ENCODE assay signal across 29 mouse cellular contexts in genomic region chr19:43663471-43663870, GRCm38 (mm10). TPM values are rescaled to one million over a fixed set of nuclear protein-coding genes. Genes with fewer than 3 reads are reported as not detected.
A peak's percentile ranks its signal among the peaks of the same experiment; 100 is the strongest.
DNase-seq lines count a peak whose midpoint lies in the region; ATAC-seq lines count a peak whose summit lies in the region.
"Had no signal": no experiment of that assay in that cellular context is flagged by ENCODE, and none has a peak within 500 bp of the region (broad histone marks: within the 10 kb centered on the region; RNA-seq: fewer than 3 reads in every experiment).

No protein-coding gene starts in this region.

- WGBS in embryonic facial prominence, embryonic 14.5 days, result 77% methylated on average over 8 of the region's 8 CpGs
- 86% methylated on average over 8 of the region's 8 CpGs for WGBS in embryonic facial prominence, embryonic 10.5 days
- 68% methylated on average over 8 of the region's 8 CpGs for WGBS in embryonic facial prominence, embryonic 15.5 days

- no peak overlapping the region for H3K27ac ChIP-seq in embryonic facial prominence, embryonic 14.5 days (replicated peaks; ENCODE audit: low read depth, low read length)
- no peak overlapping the region for H3K27ac ChIP-seq in embryonic facial prominence, embryonic 10.5 days (replicated peaks)
- peak overlapping the region; percentile 44; the same call in 1 of the 2 replicates for H3K27ac ChIP-seq in embryonic facial prominence, embryonic 15.5 days (replicated peaks)
- H3K27ac ChIP-seq: forebrain, embryonic 10.5 days; forebrain, embryonic 12.5 days had no signal

- ATAC-seq in embryonic facial prominence, embryonic 14.5 days (ENCODE audit: low read depth), result no peak
- ATAC-seq in embryonic facial prominence, embryonic 15.5 days (ENCODE audit: insufficient number of reproducible peaks, low FRiP score, low TSS enrichment, low read depth), result no peak
- ATAC-seq: activated CD4-positive, CD25-positive, alpha-beta regulatory T cell, adult 4 months; CD4-positive, CD25-positive, alpha-beta regulatory T cell, adult 4 months; forebrain, embryonic 14.5 days; forebrain, embryonic 16.5 days; Patski had no signal

- H3K36me3 ChIP-seq in embryonic facial prominence, embryonic 14.5 days (ENCODE audit: control insufficient read depth, insufficient read depth, low read length), result peaks cover 23% of the 10 kb centered on the region
- peaks cover 26% of the 10 kb centered on the region for H3K36me3 ChIP-seq in embryonic facial prominence, embryonic 10.5 days (replicated peaks)
- peaks cover 21% of the 10 kb centered on the region for H3K36me3 ChIP-seq in embryonic facial prominence, embryonic 15.5 days

- H3K9me3 ChIP-seq in embryonic facial prominence, embryonic 14.5 days (ENCODE audit: control insufficient read depth, low read length), result no peaks in the 10 kb centered on the region
- no peaks in the 10 kb centered on the region for H3K9me3 ChIP-seq in embryonic facial prominence, embryonic 10.5 days
- H3K9me3 ChIP-seq in embryonic facial prominence, embryonic 15.5 days (replicated peaks), result no peaks in the 10 kb centered on the region
- H3K9me3 ChIP-seq: embryonic facial prominence, embryonic 13.5 days; forebrain, embryonic 10.5 days; forebrain, embryonic 12.5 days; G1E had no signal

- no peak overlapping the region for H3K4me3 ChIP-seq in embryonic facial prominence, embryonic 14.5 days (ENCODE audit: low read depth, low read length)
- H3K4me3 ChIP-seq in embryonic facial prominence, embryonic 10.5 days, result no peak overlapping the region
- H3K4me3 ChIP-seq in embryonic facial prominence, embryonic 15.5 days (replicated peaks), result no peak overlapping the region
- H3K4me3 ChIP-seq: embryonic facial prominence, embryonic 13.5 days; erythroblast, embryonic 14.5 days; forebrain, embryonic 10.5 days; forebrain, embryonic 12.5 days had no signal

- no peaks in the 10 kb centered on the region for H3K4me1 ChIP-seq in embryonic facial prominence, embryonic 14.5 days (ENCODE audit: control insufficient read depth, insufficient read depth, low read length)
- peaks cover 6% of the 10 kb centered on the region for H3K4me1 ChIP-seq in embryonic facial prominence, embryonic 10.5 days
- peaks cover 30% of the 10 kb centered on the region for H3K4me1 ChIP-seq in embryonic facial prominence, embryonic 15.5 days

- no peak overlapping the region for H3K4me2 ChIP-seq in embryonic facial prominence, embryonic 14.5 days (ENCODE audit: low read depth, low read length)
- no peak overlapping the region for H3K4me2 ChIP-seq in embryonic facial prominence, embryonic 15.5 days (replicated peaks)
- H3K4me2 ChIP-seq: embryonic facial prominence, embryonic 13.5 days; forebrain, embryonic 12.5 days had no signal

- DNase-seq in embryonic facial prominence, embryonic 14.5 days (ENCODE audit: low spot score), result peak; percentile 35
- no peak for DNase-seq in embryonic facial prominence, embryonic 10.5 days (ENCODE audit: low spot score)
- DNase-seq in heart, adult 11 months, result peak; percentile 72
- no peak for DNase-seq in heart, adult 18-20 months
- peak; percentile 34 for DNase-seq in urinary bladder, postnatal 14 days (ENCODE audit: low spot score)
- DNase-seq in urinary bladder, postnatal 4 days (ENCODE audit: low spot score in 2 of 2), result no peak
- no peak for DNase-seq in spleen, postnatal 14 days (ENCODE audit: low spot score in 2 of 2)
- DNase-seq: adrenal gland, adult 8-10 months; adrenal gland, postnatal 14 days; adrenal gland, postnatal 36 days; B cell, adult 2 months; cerebellum, adult 11-12 months; cerebellum, adult 2 months; cerebellum, adult 9-10 months; cerebellum, postnatal 25 days had no signal

- no peaks in the 10 kb centered on the region for H3K27me3 ChIP-seq in embryonic facial prominence, embryonic 14.5 days (replicated peaks; ENCODE audit: control insufficient read depth, insufficient read depth, low read length)
- H3K27me3 ChIP-seq in embryonic facial prominence, embryonic 10.5 days (replicated peaks; ENCODE audit: low read depth, poor library complexity, severe bottlenecking), result no peaks in the 10 kb centered on the region
- no peaks in the 10 kb centered on the region for H3K27me3 ChIP-seq in embryonic facial prominence, embryonic 15.5 days
- H3K27me3 ChIP-seq: CH12.LX; embryonic facial prominence, embryonic 13.5 days; forebrain, embryonic 12.5 days; Patski had no signal

- no peak overlapping the region for H3K9ac ChIP-seq in embryonic facial prominence, embryonic 14.5 days (ENCODE audit: low read depth, low read length)
- no peak overlapping the region for H3K9ac ChIP-seq in embryonic facial prominence, embryonic 15.5 days
- H3K9ac ChIP-seq: embryonic facial prominence, embryonic 13.5 days; forebrain, embryonic 12.5 days had no signal

RNA-seq across cellular contexts. Expression of gene Slc25a28, which starts 11.2 kb away (rescaled TPM):
- 12.1 and 14.2 TPM in 2 replicates for polyA plus RNA-seq in embryonic facial prominence, embryonic 14.5 days (2014; fragmentation: Nextera tagmentation; extraction: Ambion mirVana)
- polyA plus RNA-seq in embryonic facial prominence, embryonic 10.5 days (2016; fragmentation: Nextera tagmentation; extraction: Ambion mirVana), result 10.3 and 10.9 TPM in 2 replicates
- 10 to 100 TPM; 27.1 to 28.0 TPM for total RNA-seq in heart, adult 18-20 months (2021)
- polyA plus RNA-seq in embryonic facial prominence, embryonic 15.5 days (2015; fragmentation: Nextera tagmentation; extraction: Ambion mirVana), result 17.3 and 19.5 TPM in 2 replicates

RNA-seq across cellular contexts. Expression of gene Entpd7, which starts 26.0 kb away (rescaled TPM):
- 10.9 and 12.3 TPM in 2 replicates for polyA plus RNA-seq in embryonic facial prominence, embryonic 14.5 days (2014; fragmentation: Nextera tagmentation; extraction: Ambion mirVana)
- polyA plus RNA-seq in embryonic facial prominence, embryonic 10.5 days (2016; fragmentation: Nextera tagmentation; extraction: Ambion mirVana), result 8.9 and 9.8 TPM in 2 replicates
- 1 to 10 TPM; 2.1 to 2.4 TPM for total RNA-seq in heart, adult 18-20 months (2021)
- 10.2 and 11.3 TPM in 2 replicates for polyA plus RNA-seq in embryonic facial prominence, embryonic 15.5 days (2015; fragmentation: Nextera tagmentation; extraction: Ambion mirVana)

RNA-seq across cellular contexts. Expression of gene Nkx2-3, which starts 51.3 kb away (rescaled TPM):
- polyA plus RNA-seq in embryonic facial prominence, embryonic 14.5 days (2014; fragmentation: Nextera tagmentation; extraction: Ambion mirVana), result 2.0 and 2.4 TPM in 2 replicates
- 3.7 and 4.1 TPM in 2 replicates for polyA plus RNA-seq in embryonic facial prominence, embryonic 10.5 days (2016; fragmentation: Nextera tagmentation; extraction: Ambion mirVana)
- not detected for total RNA-seq in heart, adult 18-20 months (2021)
- 2.7 and 3.4 TPM in 2 replicates for polyA plus RNA-seq in embryonic facial prominence, embryonic 15.5 days (2015; fragmentation: Nextera tagmentation; extraction: Ambion mirVana)
- total RNA-seq: adrenal gland, adult 18-20 months; adrenal gland, adult 8-10 months; adrenal gland, postnatal 14 days; adrenal gland, postnatal 36 days; CH12.LX had no signal
- polyA plus RNA-seq: activated CD4-positive, CD25-positive, alpha-beta regulatory T cell, adult 4 months; CD4-positive, CD25-positive, alpha-beta regulatory T cell, adult 4 months; cerebellum, adult 2 months; cortical plate, adult 2 months; erythroblast, embryonic 14.5 days; G1E had no signal

Comparison
In these comparisons a context has a peak if more than half of its experiments do, and no peak if none do; other contexts are left out.
1. DNase-seq: peak in embryonic facial prominence, embryonic 14.5 days (single experiment), heart, adult 11 months (single experiment) and urinary bladder, postnatal 14 days (single experiment); none in embryonic facial prominence, embryonic 10.5 days (single experiment), heart, adult 18-20 months (0 of 2), urinary bladder, postnatal 4 days (0 of 2) and spleen, postnatal 14 days (0 of 2).